Mouse (Mus musculus) right cerebral cortex, postnatal 14 days (tissue): ENCODE data around the gene Pex14.
"Not testable (repeated sequence)": the region's sequence is repeated elsewhere in the genome, so short reads cannot be mapped to it uniquely, and the experiment has no call there.

Experiments
- DNase-seq: peaks from one replicate; pipeline ENCODE4 v3.0.0; 2022

Pex14 gene

DNA sequence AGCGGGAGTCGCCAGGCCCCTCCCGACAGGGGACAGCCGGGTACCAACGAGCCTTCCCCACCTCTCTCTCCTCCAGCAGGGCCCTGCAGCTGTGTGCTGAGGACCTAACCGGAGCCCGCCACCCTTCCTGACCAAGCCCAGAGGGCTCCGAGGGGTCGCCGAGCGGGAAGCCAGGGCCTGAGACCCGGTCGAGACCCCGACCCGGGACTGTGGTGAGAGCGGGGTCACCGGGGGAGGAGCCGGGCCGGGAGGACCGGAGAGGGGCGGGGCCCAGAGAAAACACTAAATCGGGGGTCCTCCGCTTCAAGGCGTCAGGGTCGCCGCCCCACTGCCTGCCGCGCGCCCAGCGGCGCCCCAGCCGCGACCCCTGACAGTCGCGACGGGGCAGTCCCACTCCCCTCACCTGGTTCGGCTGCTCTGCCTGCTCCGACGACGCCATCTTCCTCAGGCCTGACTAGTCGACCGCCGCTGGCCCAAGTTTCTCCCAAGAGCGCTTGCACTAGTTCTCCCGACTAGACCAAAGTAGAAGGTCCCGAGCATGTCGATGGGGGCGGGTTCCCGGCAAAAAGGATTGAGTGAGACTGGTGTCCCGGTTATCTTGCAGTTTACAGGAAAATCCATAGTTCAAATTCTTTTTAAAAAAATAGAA, at the start of gene Pex14:
Pex14 (minus strand) TSS at position 508 of the 649 bp plus-strand sequence.
- DNase-seq = peak; percentile 89

DNA sequence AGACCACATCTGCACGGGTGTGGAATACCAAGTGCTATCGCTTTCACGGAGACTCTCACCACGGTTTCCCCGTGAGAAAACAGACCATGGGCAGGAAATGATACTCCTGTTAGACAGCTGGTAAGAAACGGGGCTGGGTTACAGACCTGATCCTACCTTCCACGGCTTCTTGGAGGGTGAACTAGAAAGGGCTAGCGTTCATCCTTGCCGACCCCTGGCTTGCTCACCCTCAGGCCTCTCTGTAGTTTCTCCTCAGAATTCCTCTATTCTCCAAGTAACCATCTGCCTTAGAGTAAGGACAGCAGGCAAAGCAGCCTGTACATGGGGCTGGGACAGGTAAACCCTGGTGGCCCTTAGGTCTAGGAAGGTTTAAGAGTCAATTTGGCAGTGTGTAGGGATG, 49.5 kb upstream of the Pex14 start:
- no peak for DNase-seq

DNA sequence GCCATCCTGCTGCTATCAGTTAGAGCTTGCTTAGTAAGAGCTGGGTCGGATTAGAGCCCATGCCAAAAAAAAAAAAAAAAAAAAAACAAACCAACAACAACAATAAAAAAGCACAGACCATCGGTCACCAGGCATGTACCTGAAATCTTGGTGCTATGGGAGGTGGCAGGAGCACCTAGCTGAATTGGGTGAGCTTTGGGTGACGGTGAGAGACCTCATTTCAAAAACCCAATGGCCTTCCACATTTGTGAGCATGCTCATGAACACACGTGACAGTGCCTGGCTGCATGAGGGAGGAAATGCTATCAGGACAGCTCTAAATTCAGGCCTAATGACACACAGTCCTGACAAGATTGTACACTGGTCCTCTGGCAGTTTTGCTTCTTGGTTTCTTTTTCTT, 48.4 kb upstream of the Pex14 start:
- no peak for DNase-seq

DNA sequence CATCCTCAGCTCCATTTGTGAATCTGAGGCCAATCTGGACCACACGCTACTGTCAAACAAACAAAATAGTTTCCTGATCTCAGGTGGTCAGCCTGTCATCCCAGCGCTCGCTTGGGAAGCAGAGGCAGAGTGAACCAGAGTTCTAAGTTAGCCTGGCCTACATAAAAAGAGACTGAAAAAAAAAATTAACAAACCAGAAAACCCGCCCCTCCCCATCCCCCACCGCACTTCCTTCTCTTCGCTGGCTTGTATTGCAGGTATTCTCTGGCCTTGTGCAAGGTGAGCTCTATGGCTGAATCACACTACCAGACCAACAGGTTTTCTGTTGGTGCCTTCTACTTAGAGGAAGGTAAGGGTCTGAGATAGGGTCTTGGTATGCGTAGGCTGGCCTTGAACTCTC, 47.9 kb upstream of the Pex14 start:
- DNase-seq = no peak

DNA sequence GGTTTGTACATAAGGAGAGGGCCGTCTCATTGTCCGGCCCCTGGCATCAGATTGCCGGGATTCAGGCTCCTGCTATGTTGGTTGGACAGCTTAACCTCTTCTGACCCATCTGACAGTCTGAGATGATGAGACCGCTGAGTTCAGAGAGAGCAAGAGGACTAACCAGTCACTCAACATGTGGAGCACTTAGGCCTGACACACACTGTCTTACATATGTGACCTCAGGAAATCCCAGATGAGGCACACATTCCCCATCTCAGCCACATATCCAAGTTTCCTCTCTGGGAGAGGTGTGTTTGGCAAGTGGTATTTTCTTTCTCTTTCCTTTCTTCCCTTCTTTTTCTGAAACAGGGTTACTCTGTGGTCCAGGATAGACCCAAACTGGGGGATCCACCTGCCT, 45.5 kb upstream of the Pex14 start:
- no peak for DNase-seq

DNA sequence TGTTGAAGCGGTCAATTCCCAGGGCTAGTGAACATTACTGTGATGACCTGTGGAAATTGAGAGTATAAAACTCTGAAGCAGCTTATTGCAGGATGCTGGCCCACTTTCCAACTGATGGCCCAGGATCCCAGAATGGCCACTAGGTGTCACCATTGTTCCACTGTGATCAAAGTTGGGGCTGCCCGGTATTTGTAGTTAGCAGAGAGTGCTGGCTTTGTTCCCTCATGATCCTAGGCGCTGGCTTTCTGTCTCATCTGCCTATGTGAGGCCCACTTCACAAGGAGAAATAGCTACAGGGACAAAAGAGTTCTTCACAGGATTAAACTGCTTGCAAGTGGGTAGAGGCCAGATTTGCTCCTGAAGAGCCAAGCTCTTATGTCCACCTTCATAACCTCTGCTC, 44.8 kb upstream of the Pex14 start:
- peak; percentile 71 for DNase-seq

DNA sequence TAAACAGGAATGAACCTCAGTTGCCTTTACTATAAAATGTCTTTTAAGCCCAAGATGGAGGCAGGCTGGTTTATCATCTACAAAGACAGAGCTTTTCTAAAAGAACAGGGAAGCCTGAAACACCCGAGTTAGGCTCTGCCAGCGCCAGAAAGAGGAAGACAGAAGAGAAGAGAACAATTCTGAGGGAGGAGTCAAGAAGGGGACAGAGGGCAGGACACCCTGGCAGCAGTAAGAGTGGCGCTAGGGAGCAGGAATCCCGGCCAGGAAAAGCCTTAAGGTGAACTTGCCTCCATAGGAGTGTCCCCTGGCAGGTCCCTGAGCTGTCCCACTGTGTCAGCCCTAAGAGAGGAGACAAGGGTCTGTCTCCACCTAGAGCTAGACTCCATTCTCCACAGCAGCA, 43.9 kb upstream of the Pex14 start:
- DNase-seq = no peak

DNA sequence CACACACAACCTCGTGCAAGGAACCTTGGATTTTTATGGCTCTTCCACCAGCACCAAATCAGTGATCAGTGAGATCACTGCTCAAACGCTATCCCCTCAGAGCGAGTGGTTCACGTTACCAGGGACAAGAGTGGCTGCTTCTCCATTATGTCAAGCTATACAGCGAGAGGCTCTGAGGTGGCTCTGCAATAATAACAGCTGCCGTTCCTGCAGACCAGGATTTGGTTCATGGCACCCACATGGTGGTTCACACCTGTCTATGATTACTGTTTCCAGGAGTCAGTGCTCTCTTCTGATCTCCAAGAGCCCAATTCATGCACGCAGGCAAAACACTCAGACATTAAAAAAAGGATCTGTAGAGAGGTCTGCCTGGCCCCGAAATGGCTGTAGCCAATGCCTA, 38.8 kb upstream of the Pex14 start:
- DNase-seq = no peak

DNA sequence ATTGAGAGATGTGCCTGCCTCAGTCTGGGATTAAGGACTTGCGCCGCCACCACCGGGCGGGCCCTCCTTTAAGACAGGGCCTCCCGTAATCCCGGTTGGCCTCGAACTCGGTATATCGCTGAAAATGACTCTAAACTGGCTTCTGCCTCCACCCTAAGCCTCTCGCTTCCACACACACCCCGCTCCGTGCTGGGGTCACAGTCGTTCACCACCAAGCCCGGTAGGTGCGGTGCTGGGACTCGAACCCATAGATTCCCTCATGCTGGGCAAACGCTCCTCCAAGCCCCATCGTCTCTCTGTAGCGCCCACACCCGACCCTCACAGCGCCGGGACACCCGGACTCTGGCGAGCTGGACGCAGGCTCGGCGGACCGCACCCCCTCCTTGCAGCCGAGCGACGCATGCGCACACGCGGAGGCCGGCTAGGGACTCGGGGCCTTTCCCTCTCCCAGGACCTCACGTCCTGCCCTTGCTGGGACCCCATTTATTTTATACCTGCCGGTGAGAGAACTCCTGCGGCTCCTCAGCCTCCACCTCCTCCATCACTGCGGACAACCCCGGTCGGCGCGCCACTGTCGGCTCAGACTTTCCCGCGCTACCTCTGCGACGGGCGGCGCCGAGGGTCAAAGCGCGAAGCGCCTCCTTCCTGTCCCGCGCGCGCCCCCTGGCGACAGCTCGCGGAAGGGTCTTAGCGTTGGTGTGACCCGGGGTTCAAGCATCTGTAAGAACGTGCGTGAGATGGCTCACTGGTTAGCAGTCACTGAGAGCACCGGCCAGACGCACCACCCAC, 37.5 kb upstream of the Pex14 start, which contains the start of gene Cenps:
Cenps (minus strand) TSS at position 648 of the 789 bp plus-strand sequence.
- peak; percentile 94 for DNase-seq

DNA sequence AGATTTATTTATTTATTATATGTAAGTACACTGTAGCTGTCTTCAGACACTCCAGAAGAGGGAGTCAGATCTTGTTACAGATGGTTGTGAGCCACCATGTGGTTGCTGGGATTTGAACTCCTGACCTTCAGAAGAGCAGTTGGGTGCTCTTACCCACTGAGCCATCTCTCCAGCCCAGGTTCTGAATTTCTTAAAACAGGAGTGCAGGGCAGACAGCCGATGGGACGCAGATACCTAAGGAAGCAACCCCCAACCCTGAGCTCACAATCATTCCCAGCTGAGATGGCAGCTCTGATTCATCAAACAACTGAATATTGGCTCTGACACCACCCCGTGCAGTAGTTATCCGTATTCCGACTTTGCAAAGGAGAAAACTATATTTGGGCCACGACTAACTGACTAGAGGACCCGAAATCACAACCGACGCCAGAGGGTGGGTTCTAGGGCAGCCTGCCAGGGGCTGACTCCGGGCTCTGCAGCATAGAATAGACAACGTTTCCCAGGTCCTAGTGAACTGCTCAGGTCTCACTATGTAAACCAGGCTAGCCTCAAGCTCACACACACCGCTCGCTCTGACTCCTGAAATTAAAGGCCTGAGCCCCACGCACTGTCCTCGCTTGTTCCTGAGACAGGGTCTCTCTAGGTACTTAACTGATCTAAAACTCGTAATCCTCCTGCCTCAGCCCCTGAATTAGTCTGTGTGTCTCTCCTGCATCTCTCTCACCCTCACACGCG, 36.6 kb upstream of the Pex14 start:
- no peak for DNase-seq

DNA sequence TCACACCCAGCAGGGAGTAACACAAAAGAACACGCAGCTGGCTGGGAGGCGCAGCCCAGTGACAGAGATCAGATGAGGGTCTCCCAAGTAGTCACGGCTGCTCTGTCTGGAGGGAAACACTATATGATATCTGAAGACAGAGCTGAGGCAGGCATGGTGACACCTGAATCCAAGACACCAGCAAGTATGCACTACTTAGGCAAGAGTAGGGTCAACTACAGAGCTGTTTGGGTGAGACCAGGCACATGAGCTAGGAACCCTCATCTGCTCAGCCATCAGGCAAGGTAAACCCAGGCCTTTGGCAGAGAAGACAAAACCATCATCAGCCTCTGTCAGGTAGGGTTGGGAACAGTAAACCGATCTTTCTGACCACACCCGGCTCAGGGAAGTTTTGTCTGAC, 33.7 kb upstream of the Pex14 start:
- no peak for DNase-seq

DNA sequence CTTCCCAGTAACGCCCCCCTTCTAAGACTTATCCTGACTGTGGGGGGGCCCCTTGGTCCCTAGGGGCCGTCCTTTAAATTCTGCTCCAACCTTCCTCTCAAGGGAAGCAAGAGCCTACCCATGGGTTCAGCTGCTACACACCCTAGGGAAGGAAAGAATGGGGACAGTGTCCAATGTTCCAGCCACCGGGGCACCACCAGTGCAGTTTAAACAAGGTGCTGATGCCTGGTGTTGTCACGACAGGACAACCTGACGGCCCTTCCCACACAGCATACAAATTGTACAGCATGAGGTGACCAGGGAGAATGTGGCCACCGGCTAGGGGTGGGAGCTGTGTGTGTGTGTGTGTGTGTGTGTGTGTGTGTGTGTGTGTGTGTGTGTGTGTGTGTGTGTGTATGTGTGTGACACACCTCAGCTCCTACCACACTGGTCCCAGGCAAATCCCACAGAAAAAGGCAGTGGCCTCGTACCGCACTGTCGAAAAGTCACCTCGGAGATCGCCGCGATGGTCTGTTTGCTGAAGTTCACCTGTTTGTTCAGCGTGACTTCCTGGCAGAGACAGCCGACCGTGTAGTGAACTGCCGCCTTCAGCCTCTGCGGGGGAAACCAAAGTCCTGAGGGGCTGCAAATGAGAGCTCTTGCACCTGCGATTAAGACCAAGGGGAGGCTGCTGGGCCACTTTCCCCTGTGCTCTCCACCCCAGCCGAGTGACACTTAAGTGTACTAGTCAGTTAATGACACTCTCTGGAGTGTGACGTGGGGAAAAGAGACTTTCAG, 32.3 kb upstream of the Pex14 start:
- no peak for DNase-seq

DNA sequence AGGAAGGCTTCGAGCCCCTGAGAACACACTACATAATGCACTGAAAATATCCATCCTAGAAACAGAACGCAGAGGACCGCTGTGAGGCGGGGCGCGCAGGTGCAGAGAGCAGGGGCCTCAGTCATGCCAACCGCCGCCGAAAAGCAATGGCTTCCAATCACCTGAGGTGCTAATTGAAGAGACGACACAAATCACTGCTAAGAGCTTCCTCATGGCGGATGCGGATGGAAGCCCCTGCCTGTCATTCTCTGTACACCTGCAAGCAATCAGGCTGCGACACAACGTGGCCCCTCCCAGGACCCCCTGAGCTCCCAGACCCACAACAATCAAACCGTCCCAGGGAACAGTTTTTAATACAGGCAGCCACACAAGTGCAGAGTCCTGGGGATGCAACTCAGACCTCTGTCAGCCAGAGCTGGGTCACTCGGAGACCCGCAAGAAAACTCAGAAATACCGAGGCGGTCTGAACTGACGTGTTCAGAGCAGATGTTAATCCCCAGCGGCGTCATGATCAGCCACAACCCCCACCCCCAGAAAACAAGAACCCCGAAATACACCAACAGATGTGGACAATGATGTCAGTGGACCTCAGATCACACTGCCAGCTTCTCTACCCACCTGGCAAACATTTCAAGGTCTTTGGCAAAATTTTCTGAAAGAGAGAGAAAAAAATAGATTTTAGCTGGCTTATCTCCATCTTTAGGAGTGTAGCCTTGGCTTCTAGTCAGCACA, 31.5 kb upstream of the Pex14 start:
- DNase-seq = no peak

DNA sequence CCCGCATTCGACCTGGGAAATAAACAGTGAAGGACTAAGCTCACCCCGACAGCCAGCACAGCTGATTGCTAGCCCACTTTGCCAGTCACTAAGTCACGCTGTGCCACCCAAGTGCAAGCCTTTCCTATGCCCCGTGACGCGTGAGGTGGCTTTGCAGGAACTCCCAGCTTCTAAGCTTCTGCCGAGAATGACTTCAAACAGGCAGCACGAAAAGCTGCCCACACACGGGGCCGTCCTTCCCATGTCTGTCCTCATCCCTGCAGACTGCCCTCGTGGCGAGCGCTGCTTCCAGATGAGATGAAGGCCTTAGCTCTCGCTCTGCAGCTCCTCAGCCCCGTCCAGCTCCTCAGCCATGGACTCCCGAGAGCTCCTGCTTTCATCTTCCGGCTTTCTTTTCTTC, 28.8 kb upstream of the Pex14 start:
- no peak for DNase-seq

DNA sequence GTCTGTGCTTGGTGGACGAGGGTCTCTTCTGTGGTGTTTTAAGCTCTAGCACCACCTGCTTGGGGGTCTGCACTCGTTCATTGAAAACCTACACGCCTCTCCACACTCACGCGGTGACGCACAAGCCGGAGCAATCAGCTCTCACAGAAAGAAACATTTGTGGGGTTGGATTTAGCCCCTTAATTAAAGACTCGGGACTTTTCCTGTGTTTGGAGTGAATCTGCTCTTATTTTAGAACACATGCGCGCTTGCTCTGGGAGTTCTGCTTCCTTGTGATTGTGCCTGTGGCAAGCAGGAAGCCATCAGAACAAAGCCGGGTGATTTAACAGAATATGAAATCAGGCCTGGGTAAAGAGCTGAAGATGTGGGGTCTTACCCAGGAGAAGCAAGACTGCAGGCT, 27.0 kb upstream of the Pex14 start, which contains the start of gene Cort:
Cort (minus strand) TSS at position 101 of the 400 bp plus-strand sequence.
- DNase-seq = no peak

DNA sequence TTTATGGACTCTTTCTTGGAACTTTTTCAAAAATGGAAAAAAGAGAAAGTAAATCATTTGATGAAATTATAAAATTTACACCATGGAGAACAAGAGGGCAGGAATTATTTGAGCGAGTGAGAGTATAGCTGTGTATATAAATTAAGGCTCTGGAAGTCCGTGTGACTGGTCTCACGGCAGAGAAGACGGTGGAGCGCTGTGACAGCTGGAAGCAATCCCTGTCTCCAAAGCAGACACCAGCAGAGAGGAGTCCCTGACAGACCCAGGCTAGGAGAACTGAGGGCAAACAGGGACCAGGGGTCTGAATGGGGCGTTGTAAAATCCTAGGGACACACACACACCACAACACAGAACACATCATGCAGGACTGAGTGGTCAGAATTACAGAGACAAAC, 26.4 kb upstream of the Pex14 start:
- no peak for DNase-seq

DNA sequence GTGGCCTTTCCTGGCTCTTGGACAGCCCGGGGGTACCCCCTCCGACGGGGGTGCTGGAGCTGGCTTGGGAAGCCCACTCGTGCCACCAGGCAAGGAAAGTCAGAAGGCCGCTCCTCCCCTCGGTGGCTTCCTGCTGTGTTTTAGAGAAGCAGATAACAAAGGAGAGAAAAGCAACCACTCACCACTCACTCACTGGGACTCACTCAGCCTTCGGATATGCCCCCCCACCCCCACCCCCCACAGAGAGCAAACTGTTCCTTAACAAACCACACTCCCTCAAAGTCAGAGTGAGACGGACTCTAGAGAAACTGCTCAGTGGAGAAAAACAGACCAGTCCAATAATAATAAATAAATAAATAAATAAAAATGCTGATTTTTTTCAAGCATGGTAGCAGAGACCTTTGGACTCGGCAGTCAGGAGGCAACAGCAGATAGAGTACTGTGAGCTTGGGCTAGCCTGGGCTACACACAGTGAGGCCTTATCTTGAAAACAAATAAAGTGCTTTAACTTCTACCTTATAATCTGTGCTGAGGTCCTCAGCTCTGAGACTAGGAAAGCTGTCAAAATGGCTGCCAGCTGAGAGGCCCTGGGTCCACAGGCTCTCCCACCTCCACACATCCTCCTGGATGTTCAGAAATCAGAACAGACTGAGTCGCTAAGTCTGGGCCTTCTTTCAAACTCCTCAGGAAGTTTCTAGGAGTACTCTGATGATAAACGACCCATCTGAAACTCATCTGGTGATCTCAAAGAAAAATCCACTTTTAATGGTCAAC, 25.9 kb upstream of the Pex14 start:
- no peak for DNase-seq

DNA sequence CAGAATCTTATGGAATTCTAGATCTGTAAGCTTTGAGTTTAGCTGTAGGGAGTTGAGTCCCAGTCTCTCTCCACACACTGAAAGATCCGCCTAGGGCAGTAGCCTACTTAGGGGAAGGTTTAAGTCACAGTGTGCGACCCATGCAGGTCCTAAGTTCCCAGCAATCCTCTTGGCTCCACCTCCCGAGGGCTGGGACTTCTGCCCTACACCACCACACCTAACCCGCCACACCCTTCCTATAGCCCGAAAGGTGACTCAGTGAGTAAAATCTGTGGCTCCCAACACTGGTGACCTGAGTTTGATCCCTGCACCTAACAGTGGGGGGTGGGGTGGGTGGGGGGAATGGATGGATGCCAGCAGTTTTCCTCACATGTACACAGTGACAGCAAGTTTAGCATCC, 23.8 kb upstream of the Pex14 start:
- no peak for DNase-seq

DNA sequence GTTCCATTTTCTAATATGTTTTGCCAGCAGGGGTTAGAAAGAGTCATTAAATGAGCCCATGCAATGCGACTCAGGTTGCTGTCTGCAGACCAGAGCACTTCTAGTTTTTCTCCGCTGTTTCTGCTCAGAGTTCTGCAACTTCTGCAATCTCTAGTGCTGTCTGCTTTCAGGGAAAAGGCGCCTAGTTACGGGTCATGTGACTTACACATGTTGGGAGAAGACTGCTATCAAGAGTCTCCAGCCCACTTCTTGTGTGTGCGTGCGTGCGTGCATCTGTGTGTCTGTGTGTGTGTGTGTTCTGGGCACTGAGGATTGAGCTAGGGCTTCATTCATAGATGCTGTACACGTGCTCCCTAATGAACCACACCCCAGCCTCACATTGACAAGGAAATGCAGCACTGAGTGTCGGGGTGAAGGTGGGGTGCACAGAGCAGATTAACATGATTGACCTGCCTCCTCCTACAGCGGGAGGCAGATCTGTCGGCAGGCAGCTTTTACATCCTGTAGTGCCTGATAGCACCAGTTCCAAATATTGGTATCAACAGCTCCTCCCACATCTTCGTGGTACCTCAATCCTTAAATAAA, 20.4 kb upstream of the Pex14 start:
- DNase-seq = not testable (repeated sequence)

DNA sequence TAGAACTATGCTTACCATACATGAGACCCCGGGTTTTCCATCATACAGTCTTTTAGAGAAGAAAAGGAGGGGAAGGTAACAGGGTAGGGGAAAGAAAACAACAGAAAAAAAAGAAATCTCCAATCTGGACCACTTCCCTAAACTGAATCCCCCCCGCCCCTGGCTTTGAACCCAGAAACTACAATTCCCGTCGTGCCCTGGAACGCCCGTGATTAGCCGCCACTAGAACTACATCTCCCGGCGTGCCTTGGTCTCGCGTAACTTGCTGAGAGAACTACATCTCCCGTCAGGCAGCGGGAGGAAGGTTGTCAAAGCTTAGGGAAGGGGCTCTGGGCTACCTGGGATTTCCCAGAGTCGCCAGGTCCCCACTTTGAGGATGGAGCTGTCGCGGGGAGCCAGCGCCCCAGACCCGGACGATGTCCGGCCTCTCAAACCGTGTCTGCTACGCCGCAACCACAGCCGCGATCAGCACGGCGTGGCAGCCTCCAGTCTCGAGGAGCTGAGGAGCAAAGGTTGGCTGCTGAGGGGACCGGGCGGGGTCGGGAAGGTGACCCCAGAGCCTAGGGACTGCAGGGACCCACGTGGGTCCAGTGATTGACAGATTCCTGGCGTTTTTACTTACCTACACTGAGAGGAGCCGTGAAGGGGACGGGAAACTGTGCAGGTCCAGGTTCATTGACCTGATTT, 4.3 kb upstream of the Pex14 start, which contains the start of gene Dffa:
Dffa (plus strand) TSS at position 272 of the 687 bp plus-strand sequence.
- peak; percentile 89 for DNase-seq
